ENCODE assay signal across 10 mouse cellular contexts in genomic region chr19:37697651-37698272, GRCm38 (mm10). TPM values are rescaled to one million over a fixed set of nuclear protein-coding genes. Genes with fewer than 3 reads are reported as not detected.
DNase-seq lines count a peak whose midpoint lies in the region; ATAC-seq and TF ChIP-seq lines count a peak whose summit lies in the region.
"Had no signal": no experiment of that assay in that cellular context is flagged by ENCODE, and none has a peak within 500 bp of the region (broad histone marks: within the 10 kb centered on the region; RNA-seq: fewer than 3 reads in every experiment).

Gene Cyp26a1, plus strand, starts transcription at chr19:37697798.

- no peak for DNase-seq in left cerebral cortex, adult 2 months (ENCODE audit: extremely low spot score in 1 of 2, low spot score in 2 of 2)
- DNase-seq in left cerebral cortex, adult 9 months (ENCODE audit: low spot score in 2 of 2), result no peak
- no peak for DNase-seq in forebrain, embryonic 14.5 days (ENCODE audit: low spot score)
- DNase-seq in urinary bladder, adult 18-20 months (ENCODE audit: low spot score in 2 of 2), result no peak
- DNase-seq in left cerebral cortex, adult 11 months (ENCODE audit: low spot score), result no peak
- DNase-seq in right cerebral cortex, postnatal 14 days, result no peak

- WGBS in forebrain, embryonic 14.5 days, result under 1% methylated on average over 51 of the region's 51 CpGs
- 1% methylated on average over 51 of the region's 51 CpGs for WGBS in limb, embryonic 13.5 days
- WGBS in stomach, embryonic 14.5 days, result under 1% methylated on average over 51 of the region's 51 CpGs

- H3K27me3 ChIP-seq in forebrain, embryonic 14.5 days (replicated peaks; ENCODE audit: control insufficient read depth, insufficient read depth, low read length), result peaks cover 97% of the 10 kb centered on the region
- H3K27me3 ChIP-seq in limb, embryonic 13.5 days, result peaks cover 99% of the 10 kb centered on the region
- peaks cover 93% of the 10 kb centered on the region for H3K27me3 ChIP-seq in stomach, embryonic 14.5 days (ENCODE audit: control insufficient read depth, insufficient read depth, low read length)
- H3K27me3 ChIP-seq: Patski had no signal

- intact Hi-C loops in left cerebral cortex, adult 2 months (cut with DNase I), result no loop called here

- H3K4me3 ChIP-seq in left cerebral cortex, adult 2 months, result peak within 1 kb of the TSS; percentile 40
- H3K4me3 ChIP-seq in forebrain, embryonic 14.5 days (ENCODE audit: low read depth, low read length), result peak within 1 kb of the TSS; percentile 23
- peak within 1 kb of the TSS; percentile 43 for H3K4me3 ChIP-seq in limb, embryonic 13.5 days
- peak within 1 kb of the TSS; percentile 33 for H3K4me3 ChIP-seq in stomach, embryonic 14.5 days (ENCODE audit: low read depth, low read length)

- H3K9ac ChIP-seq in forebrain, embryonic 14.5 days (ENCODE audit: low read length), result no peak within 1 kb of the TSS
- H3K9ac ChIP-seq in limb, embryonic 13.5 days, result peak within 1 kb of the TSS; percentile 27
- no peak within 1 kb of the TSS for H3K9ac ChIP-seq in stomach, embryonic 14.5 days (replicated peaks; ENCODE audit: low read depth, low read length)

- TF ChIP-seq CTCF in left cerebral cortex, adult 2 months (IDR thresholded peaks at IDR 0.05), result no peak

- H3K4me1 ChIP-seq in forebrain, embryonic 14.5 days (ENCODE audit: control insufficient read depth, insufficient read depth, low read length), result peaks cover 2% of the 10 kb centered on the region; the same call in 1 of the 2 replicates
- peaks cover 43% of the 10 kb centered on the region for H3K4me1 ChIP-seq in limb, embryonic 13.5 days
- H3K4me1 ChIP-seq in stomach, embryonic 14.5 days (ENCODE audit: control insufficient read depth, insufficient read depth, low read length), result peaks cover 16% of the 10 kb centered on the region

- H3K9me3 ChIP-seq in forebrain, embryonic 14.5 days (replicated peaks; ENCODE audit: control insufficient read depth, low read length), result no peaks in the 10 kb centered on the region
- no peaks in the 10 kb centered on the region for H3K9me3 ChIP-seq in limb, embryonic 13.5 days
- no peaks in the 10 kb centered on the region for H3K9me3 ChIP-seq in stomach, embryonic 14.5 days (ENCODE audit: control insufficient read depth, low read depth, low read length)

- ATAC-seq in forebrain, embryonic 14.5 days, result no peak
- 0 out of 2 replicates have a peak, but pooled peaks have one; percentile 18 for ATAC-seq in limb, embryonic 13.5 days (ENCODE audit: low FRiP score, low read depth)
- ATAC-seq in stomach, embryonic 14.5 days (ENCODE audit: insufficient number of reproducible peaks, insufficient read depth, low FRiP score, low read depth), result no peak
- ATAC-seq: Patski had no signal

- peak within 1 kb of the TSS; percentile 48 for H3K4me2 ChIP-seq in forebrain, embryonic 14.5 days (ENCODE audit: low read length)
- H3K4me2 ChIP-seq in limb, embryonic 13.5 days (replicated peaks), result peak within 1 kb of the TSS; percentile 68
- H3K4me2 ChIP-seq in stomach, embryonic 14.5 days (replicated peaks; ENCODE audit: low read depth, low read length), result peak within 1 kb of the TSS; percentile 48

- H3K27ac ChIP-seq in left cerebral cortex, adult 2 months, result no peak within 1 kb of the TSS
- H3K27ac ChIP-seq in forebrain, embryonic 14.5 days (ENCODE audit: low read depth, low read length), result no peak within 1 kb of the TSS
- H3K27ac ChIP-seq in limb, embryonic 13.5 days, result 0 out of 2 replicates have a peak within 1 kb of the TSS, but pooled peaks have one; percentile 28
- no peak within 1 kb of the TSS for H3K27ac ChIP-seq in stomach, embryonic 14.5 days (ENCODE audit: low read length)

- no peaks in the 10 kb centered on the region for H3K36me3 ChIP-seq in forebrain, embryonic 14.5 days (ENCODE audit: control insufficient read depth, insufficient read depth, low read length)
- no peaks in the 10 kb centered on the region for H3K36me3 ChIP-seq in limb, embryonic 13.5 days
- no peaks in the 10 kb centered on the region for H3K36me3 ChIP-seq in stomach, embryonic 14.5 days (ENCODE audit: control insufficient read depth, insufficient read depth, low read length)

RNA-seq across cellular contexts. Expression of gene Cyp26a1, which starts in this region (rescaled TPM):
- total RNA-seq in left cerebral cortex, adult 2 months (2021), result under 1 TPM; 0.26 to 0.38 TPM
- polyA plus RNA-seq in forebrain, embryonic 14.5 days (2014; fragmentation: Nextera tagmentation; extraction: Ambion mirVana), result 0.12 TPM in 1 of 2 replicates, not detected in the other
- 7.6 and 8.9 TPM in 2 replicates for polyA plus RNA-seq in limb, embryonic 13.5 days (2015; fragmentation: Nextera tagmentation; extraction: Ambion mirVana)
- 9.9 and 12.9 TPM in 2 replicates for polyA plus RNA-seq in stomach, embryonic 14.5 days (2014; fragmentation: Nextera tagmentation; extraction: Ambion mirVana)
- polyA plus RNA-seq: large intestine, adult 2 months had no signal
